Mouse (Mus musculus): ENCODE measurements around the gene Ftsj1.

GRCm38 (mm10) chrX:8259478-8259877 is 7.3 kb upstream of the Ftsj1 start:
- no peak for TF ChIP-seq POLR2A (IDR thresholded peaks at IDR 0.05; ENCODE audit: low read depth, low read length)
- no peak for TF ChIP-seq UBTF (IDR thresholded peaks at IDR 0.05; ENCODE audit: low read depth, low read length)
- no peak for TF ChIP-seq ZC3H11A (IDR thresholded peaks at IDR 0.05; ENCODE audit: low read depth, low read length)
- no peak for TF ChIP-seq HCFC1 (IDR thresholded peaks at IDR 0.05; ENCODE audit: low read depth, low read length)
- no peak for TF ChIP-seq PAX5 (IDR thresholded peaks at IDR 0.05; ENCODE audit: low read length)
- TF ChIP-seq MAX (IDR thresholded peaks at IDR 0.05; ENCODE audit: low read length): no peak
- TF ChIP-seq JUND (conservative IDR thresholded peaks at IDR 0.05; ENCODE audit: low read depth, low read length): no peak
- no peak for TF ChIP-seq CTCF (conservative IDR thresholded peaks at IDR 0.05 in 1 of 2, IDR thresholded peaks at IDR 0.05 in 1 of 2; ENCODE audit: low read depth in 2 of 2, low read length in 2 of 2)
